Mouse (Mus musculus) frontal cortex, adult 2 months (tissue): ENCODE data around the gene Prkca. TPM values are rescaled to one million over a fixed set of nuclear protein-coding genes. Genes with fewer than 3 reads are reported as not detected.

Experiments
- DNase-seq, 2 experiments: peaks; one replicate each; pipeline ENCODE4 v3.0.0; 2022; ENCODE audit warnings: low spot score in 1 of 2; ENCODE audit errors: extremely low spot score in 1 of 2
- polyA plus RNA-seq: library from polyadenylated mRNA; depleted of rRNA; stranded (reverse); fragments of >200 nt; gene quantifications from 2 replicates; pipeline ENCODE4 v1.2.3, GENCODE M21; 2012

Prkca gene
- polyA plus RNA-seq, 1 experiment: 80.3 TPM

DNA sequence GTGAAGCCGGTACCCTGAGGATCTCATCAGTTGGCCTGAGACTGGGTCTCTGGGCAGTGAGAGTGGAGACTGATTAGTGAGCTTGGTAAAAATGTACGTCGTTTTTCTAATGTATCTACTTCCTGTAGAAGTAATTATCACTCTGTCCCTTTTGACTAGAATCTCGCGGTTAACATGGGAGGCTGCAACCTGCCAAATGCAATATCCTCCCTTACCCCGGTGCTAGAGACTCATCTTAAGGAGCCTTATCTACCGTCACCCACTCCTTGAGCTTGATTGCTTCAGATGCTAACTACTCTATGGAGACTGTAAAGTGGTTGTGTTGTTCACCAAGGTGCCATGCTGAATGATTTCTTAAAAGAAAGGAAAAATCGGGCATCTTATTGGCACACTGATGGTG is 1.9 kb downstream of the Prkca start:
- no peak for DNase-seq

DNA sequence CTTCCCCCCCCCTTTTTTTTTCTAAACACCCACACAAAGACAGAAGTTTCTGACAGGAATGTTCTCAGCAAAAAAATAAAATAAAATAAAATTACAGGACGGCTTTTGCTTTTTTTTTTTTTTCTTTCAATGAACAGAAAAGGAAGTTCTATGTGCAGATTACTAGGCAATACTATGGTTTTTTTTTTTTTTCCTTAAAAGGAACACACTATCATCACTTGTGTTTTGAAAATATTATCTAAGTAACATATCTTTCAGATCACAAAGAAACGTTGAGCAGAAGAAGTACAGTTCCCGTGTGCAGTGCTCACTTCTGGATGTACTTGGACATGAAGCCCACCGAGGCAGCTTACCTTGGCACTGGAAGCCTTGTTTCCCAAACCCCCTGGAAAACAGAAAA is 3.4 kb downstream of the Prkca start:
- no peak for DNase-seq

DNA sequence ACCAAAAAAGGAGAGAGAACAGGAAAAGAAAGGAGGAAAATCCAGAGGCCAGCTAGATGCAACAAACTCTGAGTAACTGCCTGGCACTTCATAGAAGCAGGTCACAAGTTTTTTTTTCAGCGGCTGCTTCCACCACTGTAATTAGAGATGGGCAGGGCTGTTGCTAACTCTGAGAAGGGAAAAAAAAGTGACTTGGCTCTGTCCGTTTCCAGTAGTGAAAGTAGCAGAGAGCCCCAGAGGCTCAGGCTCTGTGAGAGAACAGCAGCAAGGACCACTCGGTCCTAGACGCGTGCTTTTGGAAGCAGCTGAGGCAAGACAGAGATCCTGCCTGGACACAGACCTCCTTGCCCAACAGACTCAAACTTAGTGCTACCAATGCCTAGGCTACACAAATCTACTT is 7.3 kb downstream of the Prkca start:
- no peak for DNase-seq

GRCm38 (mm10) chr11:108335536-108335935 is 8.2 kb downstream of the Prkca start:
- DNase-seq: no peak

DNA sequence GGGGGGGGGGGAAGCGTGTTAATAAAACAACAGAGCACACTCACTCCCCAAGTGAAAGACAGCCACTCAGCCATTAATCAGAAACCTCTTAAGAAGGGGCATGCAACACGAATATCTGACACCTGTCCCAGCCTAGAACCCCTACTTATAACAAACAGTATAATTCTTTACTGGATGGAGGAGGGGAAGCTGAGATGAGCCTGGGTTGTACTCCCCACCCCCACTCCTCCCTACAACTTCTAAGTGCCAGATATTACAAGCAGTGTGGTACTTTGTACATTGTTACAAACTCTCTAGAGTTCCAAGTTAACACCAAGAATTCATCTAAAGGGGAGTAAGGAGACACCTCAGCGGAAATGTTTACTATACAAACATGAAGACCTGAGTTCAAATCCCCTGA is 9.1 kb downstream of the Prkca start:
- DNase-seq: no peak

- DNase-seq: no peak
These were observed 9.9 kb downstream of the Prkca start for GRCm38 (mm10) chr11:108333583-108334379.

GRCm38 (mm10) chr11:108333006-108333405 is 10.7 kb downstream of the Prkca start:
- no peak for DNase-seq

- no peak for DNase-seq
These were observed 12.9 kb downstream of the Prkca start for GRCm38 (mm10) chr11:108330818-108331217.

GRCm38 (mm10) chr11:108325943-108326342 is 17.8 kb downstream of the Prkca start:
- DNase-seq: no peak

- DNase-seq: no peak
These were observed 21.6 kb downstream of the Prkca start for GRCm38 (mm10) chr11:108322156-108322555.

DNA sequence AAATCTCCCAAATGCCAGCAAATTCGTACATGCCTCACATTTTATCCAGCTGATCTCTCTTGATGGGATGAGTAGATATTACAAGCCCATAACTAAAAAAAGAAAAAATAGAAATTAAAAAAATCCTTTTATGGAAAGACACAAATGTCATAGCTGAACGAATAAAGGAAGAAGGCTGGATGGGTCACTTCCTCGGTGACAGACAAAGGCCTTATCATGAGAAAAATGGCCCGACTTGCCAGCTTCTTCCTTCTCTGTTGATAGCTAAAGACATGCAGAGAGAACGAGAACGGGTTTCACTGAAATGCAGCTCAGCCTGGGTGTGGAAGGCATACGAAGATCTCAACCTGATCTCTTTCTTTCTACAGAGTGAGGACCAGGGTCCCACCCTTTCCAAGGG is 23.2 kb downstream of the Prkca start:
- no peak for DNase-seq

DNA sequence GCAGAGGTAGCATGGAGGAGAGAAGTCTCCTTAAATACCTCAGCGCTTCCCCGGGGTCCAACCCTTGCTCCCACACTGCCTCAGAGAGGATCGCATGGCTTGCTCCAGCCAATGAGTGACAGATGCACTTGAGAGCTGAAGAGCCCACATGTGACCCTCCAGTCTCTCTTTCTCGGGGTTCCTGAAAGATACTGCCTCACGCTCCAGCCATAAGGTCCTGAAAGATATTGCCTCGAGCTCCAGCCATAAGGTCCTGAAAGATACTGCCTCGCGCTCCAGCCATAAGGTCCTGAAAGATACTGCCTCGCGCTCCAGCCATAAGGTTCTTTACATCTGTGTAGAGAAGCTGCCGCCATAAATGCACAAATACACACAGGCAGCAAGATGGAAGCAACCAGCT is 24.6 kb downstream of the Prkca start:
- no peak for DNase-seq

GRCm38 (mm10) chr11:108317878-108318277 is 25.9 kb downstream of the Prkca start:
- DNase-seq: no peak

DNA sequence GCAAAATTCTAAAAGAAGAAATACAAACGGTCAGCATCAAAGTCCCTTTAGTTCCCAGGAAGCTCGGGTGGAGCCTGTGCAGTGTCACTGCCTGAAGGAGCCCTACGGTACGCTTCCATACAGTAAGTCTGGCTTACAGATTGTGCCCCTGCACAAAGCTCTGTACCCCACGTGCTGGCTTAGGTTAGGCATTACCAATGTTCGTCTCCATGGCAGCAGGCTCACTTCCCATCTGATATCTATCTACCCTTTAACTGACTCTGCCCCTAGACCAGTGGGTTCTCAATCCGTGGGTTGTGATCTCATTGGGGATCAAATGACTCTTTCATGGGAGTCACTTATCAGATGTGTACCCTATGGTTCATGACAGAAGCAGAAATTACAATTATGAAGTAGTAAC is 28.0 kb downstream of the Prkca start:
- DNase-seq: no peak

- peak in 1 of 2 experiments; percentile 44 for DNase-seq
These were observed 31.2 kb downstream of the Prkca start for GRCm38 (mm10) chr11:108312516-108312915.

GRCm38 (mm10) chr11:108311912-108312311 is 31.8 kb downstream of the Prkca start:
- no peak for DNase-seq

DNA sequence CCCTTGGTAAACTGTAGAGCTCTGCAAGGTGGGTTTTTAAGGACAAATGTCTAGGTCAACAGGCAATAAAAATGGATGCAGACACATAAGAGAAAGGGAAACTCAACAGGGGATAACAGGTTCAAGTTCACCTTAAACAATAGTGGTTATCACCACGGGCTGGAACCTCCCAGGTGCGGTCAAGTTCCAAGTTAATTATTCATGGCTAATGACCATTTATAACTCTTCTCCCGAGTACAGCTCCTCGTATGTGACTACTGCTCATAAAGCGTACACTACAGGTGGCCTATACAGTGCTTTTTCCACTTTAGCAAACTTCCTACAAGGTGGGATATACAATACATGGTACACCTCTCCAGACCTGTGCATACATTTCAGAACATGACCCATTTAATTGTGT is 33.9 kb downstream of the Prkca start:
- no peak for DNase-seq

DNA sequence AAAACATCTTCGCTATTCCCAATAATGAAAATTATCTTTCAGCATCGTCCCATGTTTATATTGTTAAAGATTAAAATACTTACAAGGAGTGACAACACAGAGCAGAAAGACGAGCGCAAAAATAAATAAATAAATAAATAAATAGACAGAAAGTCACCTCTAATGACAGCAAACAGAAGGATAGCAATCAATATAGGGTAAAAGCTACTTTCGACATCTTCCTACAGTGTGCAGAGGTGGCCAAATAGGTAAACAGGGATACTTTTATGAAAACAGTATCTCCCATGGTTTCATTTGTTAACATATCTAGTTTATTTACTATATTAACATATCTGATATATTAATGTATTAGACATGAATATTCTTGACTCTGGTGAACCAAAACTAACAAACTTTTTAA is 35.5 kb downstream of the Prkca start:
- no peak for DNase-seq

GRCm38 (mm10) chr11:108307258-108307657 is 36.5 kb downstream of the Prkca start:
- no peak for DNase-seq

GRCm38 (mm10) chr11:108303787-108304186 is 39.9 kb downstream of the Prkca start:
- no peak for DNase-seq

DNA sequence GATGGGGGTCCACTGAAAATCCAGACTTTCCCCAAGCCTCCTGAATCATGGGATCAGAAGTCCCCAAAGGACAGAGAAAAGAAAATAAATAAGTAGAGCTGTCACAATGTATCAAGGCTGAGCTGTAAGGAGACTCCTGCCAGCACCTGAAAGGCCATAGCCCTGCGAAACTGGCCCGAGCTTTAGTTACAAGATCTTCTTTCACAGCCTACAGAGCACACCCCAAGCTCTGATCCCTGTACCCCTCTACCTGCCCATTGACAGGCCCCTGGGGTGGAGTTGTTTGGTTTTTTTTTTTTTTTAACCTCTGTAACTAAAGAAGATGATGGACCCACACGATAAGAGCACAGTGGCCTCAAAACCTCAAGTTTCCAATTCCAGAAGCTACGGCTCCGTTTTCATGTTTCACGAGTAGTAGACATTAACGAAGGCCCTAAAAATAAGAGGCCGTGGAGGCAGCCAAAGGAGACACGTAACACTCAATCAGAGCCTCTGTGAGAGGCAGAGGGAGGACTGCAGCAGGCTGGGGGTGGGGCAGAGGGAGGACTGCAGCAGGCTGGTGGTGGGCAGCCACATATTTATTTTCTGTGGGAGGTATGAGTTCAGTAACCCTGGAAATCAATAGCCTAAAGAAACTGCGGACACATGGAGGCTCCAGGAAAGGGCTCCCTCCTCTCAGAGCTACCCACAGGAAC is 41.8 kb downstream of the Prkca start:
- no peak for DNase-seq

DNA sequence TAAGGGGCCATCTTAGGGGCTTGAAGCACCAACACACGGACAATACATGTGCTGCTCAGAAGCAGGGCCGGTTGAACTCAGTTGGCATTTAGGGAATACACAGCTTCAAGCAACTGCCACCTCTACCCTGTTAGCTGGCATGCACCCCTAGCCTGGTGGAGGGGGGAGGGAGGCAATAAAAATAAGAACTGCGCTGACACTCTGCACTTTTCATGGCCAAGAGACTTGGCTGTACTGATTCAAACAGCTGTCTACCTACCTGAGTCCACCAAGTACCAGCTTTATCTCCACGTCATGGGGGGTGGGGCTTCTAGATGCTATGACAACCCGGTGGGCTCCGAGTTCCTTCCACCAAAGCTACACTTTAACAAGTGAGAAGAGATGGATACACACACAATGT is 42.7 kb downstream of the Prkca start:
- DNase-seq: no peak
